Mouse (Mus musculus) layer of hippocampus, adult 8-10 months (tissue): ENCODE data around the gene Cdc6. TPM values are rescaled to one million over a fixed set of nuclear protein-coding genes. Genes with fewer than 3 reads are reported as not detected.

ENCODE experiments used
- DNase-seq, 2 experiments: peaks; one replicate each; pipeline ENCODE4 v3.0.0; 2022; ENCODE audit warnings: low spot score in 2 of 2
- total RNA-seq, 4 experiments: library from RNA; stranded (reverse); gene quantifications; 2 replicates each; pipeline ENCODE4 v1.2.4; 2022

Gene Cdc6
- 1 to 10 TPM in 1 of 4 experiments, under 1 TPM in 3; 0.36 to 1.2 (median 0.44) TPM for total RNA-seq

GRCm38 (mm10) chr11:98907437-98908173 is at the start of gene Cdc6:
Cdc6 (plus strand) TSS chr11:98907801.
- DNase-seq, result peak; percentile 93

DNA sequence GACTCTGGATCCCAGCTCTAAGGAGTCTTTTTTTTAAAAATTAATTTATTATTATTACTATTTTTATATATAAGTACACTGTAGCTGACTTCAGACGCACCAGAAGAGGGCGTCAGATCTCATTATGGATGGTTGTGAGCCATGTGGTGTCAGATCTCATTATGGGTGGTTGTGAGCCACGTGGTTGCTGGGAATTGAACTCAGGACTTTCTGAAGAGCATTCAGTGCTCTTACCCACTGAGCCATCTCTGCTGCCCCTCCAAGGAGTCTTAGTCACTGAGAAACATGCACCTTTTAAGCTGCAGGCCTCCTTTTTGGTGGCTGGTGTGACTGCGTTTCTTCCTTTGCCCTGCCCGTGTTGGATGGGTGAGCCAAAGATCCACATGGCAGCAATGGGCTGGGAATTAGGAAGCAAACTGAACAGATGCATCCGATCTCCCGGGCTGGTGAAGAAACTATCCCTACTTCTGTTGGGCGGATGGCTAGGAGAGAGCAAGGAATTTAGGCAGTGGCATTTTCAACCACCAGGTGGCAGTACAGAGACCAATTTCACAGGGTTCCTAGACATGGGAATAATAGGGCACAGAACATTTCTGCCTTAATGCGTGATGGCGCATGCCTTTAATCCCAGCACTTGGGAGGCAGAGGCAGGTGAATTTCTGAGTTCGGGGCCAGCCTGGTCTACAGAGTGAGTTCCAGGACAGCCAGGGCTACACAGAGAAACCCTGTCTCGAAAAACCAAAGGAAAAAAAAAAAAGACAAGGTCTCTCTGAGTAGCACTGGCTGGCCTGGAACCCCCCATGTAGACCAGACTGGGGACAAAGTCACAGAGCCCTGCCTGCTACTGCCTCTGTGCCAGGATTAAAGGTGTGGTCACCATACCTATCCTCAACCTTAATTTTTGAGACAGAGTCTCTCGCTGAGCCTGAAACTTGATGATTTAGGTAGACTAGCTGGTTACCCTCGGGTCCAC is 48.6 kb upstream of the Cdc6 start:
- peak; percentile 83 to 95 for DNase-seq

- peak; percentile 93 to 96 for DNase-seq
These were observed 44.4 kb upstream of the Cdc6 start, which contains the start of gene Wipf2 for GRCm38 (mm10) chr11:98863028-98863750. Wipf2 (plus strand) TSS chr11:98863638.

DNA sequence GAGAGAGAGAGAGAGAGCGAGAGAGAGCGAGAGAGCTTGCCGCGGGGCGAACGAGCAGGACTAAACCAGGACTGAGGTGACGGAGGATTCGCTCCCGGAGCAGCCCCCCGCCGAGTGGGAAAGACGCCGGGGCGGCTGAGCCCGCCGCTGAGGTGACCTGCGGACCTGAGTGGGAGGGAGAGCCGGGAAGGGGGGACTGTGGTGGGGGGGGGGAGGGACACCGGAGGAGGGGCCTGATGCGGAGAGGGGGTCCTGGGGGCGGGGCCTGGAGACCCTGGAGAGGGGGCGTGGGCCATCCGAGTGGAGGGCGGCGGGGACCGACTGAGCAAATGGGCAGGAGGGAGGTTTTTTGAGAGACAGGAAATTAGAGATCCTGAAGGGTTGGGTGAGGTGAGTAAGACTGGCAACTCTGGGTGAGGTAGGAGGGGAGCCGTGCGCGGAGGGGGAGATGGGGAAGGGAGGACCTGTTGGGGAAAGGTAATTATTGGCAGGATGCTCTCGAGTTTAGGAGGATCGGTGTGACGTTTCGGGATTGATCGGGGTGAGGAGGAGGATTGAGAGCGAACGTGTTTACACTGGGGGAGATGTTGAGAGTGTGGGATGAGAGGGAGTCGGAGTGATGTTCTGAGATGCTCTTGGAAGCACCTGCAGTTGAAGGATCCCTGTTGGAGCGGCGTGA is 43.7 kb upstream of the Cdc6 start:
- DNase-seq, result no peak

DNA sequence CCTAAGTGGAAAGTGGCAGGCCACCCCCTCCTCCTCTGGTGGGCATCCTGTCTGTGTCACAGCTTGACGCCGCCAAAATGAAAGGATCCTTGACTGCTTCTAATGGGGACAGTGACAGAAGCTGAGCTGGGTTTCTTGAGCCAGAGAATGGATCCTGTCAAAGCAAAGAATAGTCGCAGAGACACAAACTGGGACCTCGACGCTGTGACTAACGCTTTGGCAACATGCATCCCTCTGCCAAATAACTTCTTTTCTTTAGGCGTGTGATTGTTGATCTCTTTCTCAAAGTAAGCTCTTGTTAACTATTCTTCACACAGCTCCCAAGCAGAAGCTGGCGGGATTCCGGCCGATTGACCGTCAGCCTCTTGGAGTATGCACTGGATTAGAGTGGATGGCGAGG is 40.3 kb upstream of the Cdc6 start:
- no peak for DNase-seq

- DNase-seq, result no peak
These were observed 37.7 kb upstream of the Cdc6 start for GRCm38 (mm10) chr11:98869906-98870305.

- DNase-seq, result no peak
These were observed 36.8 kb upstream of the Cdc6 start for GRCm38 (mm10) chr11:98870791-98871190.

- no peak for DNase-seq
These were observed 36.2 kb upstream of the Cdc6 start for GRCm38 (mm10) chr11:98871416-98871815.

- DNase-seq, result peak; percentile 72 to 77
These were observed 35.6 kb upstream of the Cdc6 start for GRCm38 (mm10) chr11:98872040-98872439.

DNA sequence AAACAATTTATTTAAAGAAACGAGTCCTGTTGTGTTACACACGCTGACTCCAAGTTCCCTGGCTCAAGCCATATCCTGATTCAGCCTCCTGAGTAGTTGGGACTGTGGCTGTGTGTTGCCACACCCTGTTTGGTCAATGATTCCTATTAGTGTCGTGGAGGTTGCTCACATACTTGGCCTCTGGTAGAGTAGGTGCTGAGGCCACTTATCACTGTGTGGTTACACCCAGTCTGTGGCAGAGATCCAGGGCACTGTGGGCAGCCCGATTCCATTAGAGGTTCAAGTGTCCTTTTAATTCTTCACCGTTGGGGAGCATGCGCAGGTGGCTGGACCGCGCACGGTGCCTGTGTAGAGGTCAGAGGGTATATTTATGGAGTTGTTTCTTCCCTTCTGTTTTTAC is 33.7 kb upstream of the Cdc6 start:
- DNase-seq, result no peak

- DNase-seq, result no peak
These were observed 30.6 kb upstream of the Cdc6 start for GRCm38 (mm10) chr11:98877001-98877400.

DNA sequence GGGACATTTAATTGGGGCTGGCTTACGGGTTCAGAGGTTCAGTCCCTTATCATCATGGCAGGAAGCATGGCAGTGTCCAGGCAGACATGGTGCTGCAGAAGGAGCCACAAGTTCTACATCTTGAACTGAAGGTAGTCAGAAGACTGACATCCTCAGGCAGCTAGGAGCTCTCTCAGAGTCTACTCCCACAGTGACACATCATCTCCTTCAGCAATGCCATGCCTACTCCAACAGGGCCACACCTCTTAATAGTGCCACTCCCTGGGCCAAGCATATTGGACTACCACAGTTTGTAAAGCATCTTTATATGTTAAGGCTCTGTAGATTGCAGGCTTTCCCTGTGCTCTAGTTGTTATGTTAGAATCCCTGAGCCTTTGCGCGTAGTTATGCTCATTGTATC is 19.9 kb upstream of the Cdc6 start:
- DNase-seq, result no peak

DNA sequence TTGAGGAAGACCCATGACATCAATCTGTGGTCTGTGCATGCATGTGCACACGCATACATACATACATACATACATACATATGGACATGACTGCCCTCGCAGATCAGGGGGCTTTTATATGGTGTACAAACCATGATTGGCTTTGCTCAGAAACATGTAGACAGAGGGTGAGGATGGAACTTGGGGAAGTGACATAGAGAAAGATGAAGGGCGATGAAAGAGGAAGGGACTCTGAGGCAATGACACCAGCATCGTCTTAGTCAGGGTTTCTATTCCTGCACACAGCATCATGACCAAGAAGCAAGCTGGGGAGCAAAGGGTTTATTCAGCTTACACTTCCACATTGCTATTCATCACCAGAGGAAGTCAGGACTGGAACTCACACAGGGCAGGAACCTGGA is 18.5 kb upstream of the Cdc6 start:
- no peak for DNase-seq

DNA sequence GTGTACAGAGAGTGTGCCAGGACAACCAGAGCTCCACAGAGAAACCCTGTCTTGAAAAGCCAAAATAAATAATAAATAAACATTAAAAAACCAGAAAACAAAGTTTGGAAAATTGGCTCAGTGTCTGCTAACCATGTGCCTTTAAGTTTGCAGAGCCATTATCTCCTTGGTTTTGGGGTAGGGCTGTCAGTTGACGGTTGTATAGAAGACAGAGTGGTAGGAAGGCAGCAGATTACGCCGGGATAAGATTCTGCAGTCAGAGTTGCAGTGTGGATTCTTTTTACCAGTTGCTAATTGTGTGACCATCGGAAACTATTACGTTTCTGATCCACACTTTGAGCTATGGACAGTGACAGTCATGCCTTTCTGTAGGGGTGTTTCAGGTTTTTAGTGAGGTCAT is 17.6 kb upstream of the Cdc6 start:
- no peak for DNase-seq

GRCm38 (mm10) chr11:98892426-98892825 is 15.2 kb upstream of the Cdc6 start:
- no peak for DNase-seq

GRCm38 (mm10) chr11:98900529-98901125 is 7.0 kb upstream of the Cdc6 start:
- no peak for DNase-seq

DNA sequence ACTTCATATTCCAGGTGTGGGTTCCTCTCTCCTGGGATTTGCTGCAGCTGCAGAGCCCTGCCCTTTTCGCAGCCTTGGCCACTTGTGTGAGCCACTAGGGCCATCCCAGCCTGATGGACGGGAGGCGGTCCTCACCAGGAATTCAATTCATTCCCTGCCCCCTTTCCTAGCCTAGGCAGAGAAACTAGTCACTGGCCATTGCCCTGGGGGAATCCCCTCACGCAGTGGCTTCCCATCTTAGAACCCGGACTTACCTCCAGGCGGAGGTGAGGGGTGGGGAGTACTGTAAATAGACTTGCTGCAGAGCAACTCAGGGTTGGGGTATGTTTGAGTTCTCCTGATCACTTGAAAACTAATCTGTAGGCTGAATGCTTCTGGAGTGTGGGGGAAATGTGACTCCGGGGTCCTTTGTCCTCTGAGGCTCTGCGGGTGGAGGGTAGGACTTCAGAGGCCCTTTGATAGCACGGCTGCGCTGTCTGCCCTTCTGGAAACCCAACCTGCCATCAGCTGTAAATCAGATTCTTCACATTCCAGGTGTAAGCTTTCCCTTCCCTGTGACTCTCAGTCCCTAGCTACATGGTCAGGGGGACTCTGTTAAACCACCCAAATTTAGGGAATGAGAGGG is 4.9 kb upstream of the Cdc6 start:
- DNase-seq, result no peak

GRCm38 (mm10) chr11:98904577-98904976 is 3.0 kb upstream of the Cdc6 start:
- no peak for DNase-seq

GRCm38 (mm10) chr11:98905033-98905432 is 2.6 kb upstream of the Cdc6 start:
- DNase-seq, result no peak

DNA sequence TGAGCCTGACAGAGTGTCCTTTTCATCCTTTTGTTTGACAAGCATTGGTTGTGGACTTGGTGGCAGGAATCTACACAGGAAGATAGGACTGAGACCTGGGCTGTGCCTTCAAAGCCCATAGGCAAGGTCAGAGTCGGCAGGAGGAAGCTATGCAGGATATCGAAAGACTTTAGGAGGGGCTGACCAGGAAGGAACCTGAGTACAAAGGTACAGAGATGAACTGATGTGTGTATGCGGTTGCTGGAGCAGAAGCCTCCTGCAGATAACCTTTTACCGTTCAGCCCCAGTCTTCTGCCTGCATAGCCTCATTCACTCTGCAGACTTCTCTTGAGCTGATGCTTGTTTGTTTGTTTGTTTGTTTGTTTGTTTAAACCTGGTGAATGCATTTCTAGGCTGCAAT is 2.0 kb upstream of the Cdc6 start:
- DNase-seq, result no peak
